Mouse (Mus musculus) cortical plate, adult 2 months (tissue): ENCODE data around the gene Gm21985.

Source experiments
- CTCF ChIP-seq: fragments of 200-500 bp; IDR thresholded peaks from 2 replicates; pipeline ENCODE4 v1.5.1; 2011; ENCODE audit warnings: mild to moderate bottlenecking, control low read depth, low read length; ENCODE audit not compliant: insufficient read depth; ENCODE audit errors: extremely low read depth
- POLR2A ChIP-seq: fragments of 200-500 bp; IDR thresholded peaks from 2 replicates; pipeline ENCODE4 v1.6.1; 2011; ENCODE audit warnings: mild to moderate bottlenecking, low read length, control low read depth; ENCODE audit not compliant: insufficient read depth; ENCODE audit errors: extremely low read depth

DNA sequence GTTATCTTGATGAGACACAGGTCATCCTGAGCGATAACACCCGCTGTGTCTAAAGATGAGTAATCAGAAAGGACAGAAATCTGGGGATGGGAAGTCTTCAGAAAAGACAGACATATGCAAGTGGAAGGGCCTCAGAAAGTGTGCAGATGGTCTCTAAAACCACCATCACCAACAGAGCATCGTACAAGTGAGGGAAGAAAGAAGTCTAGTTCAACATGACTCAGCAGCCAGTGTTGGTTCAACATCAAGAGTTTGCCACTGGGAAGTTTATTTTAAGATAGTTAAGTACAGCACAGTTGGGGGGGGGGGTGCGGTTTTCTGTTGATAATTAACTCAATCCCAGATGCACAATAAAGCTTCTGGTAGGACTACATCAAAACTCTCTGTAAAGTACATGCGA is 45.2 kb upstream of the Gm21985 start:
- TF ChIP-seq POLR2A, result no peak
- TF ChIP-seq CTCF, result no peak
